Mouse (Mus musculus) small intestine, adult 2 months (tissue): Measurements from ENCODE around the gene Tyro3. TPM values are rescaled to one million over a fixed set of nuclear protein-coding genes. Genes with fewer than 3 reads are reported as not detected.

Source experiments
- H3K27ac ChIP-seq: fragments of 200-500 bp; 2 replicates; pipeline ENCODE4 v1.5.1; 2012; ENCODE audit warnings: low read depth, low read length, control low read depth, inconsistent platforms; ENCODE audit not compliant: insufficient read depth
- H3K27me3 ChIP-seq: fragments of 200-500 bp; 2 replicates; pipeline ENCODE4 v1.6.1; 2012; ENCODE audit warnings: mild to moderate bottlenecking, moderate library complexity, low read length, inconsistent platforms; ENCODE audit not compliant: control insufficient read depth, insufficient read depth
- H3K36me3 ChIP-seq: fragments of 200-500 bp; 2 replicates; pipeline ENCODE4 v1.6.1; 2012; ENCODE audit warnings: mild to moderate bottlenecking, low read length, control low read depth, inconsistent platforms; ENCODE audit not compliant: control insufficient read depth, insufficient read depth
- H3K4me1 ChIP-seq: fragments of 200-500 bp; 2 replicates; pipeline ENCODE4 v1.6.1; 2012; ENCODE audit warnings: low read length, inconsistent platforms, mixed read lengths; ENCODE audit not compliant: control insufficient read depth, insufficient read depth, insufficient read length
- H3K4me3 ChIP-seq: fragments of 200-500 bp; 2 replicates; pipeline ENCODE4 v1.5.1; 2012; ENCODE audit warnings: low read depth, mild to moderate bottlenecking, control low read depth, inconsistent platforms, low read length, moderate library complexity
- CTCF ChIP-seq: fragments of 200-500 bp; IDR thresholded peaks from 2 replicates; pipeline ENCODE4 v1.5.1; 2012; ENCODE audit warnings: low read depth, mild to moderate bottlenecking, control low read depth, inconsistent platforms, low read length, moderate library complexity, mixed read lengths; ENCODE audit not compliant: insufficient replicate concordance, insufficient read length; ENCODE audit errors: extremely low read depth
- POLR2A ChIP-seq: fragments of 200-500 bp; IDR thresholded peaks from 2 replicates; pipeline ENCODE4 v1.6.1; 2012; ENCODE audit warnings: low read depth, mild to moderate bottlenecking, control low read depth, inconsistent platforms, low read length, moderate library complexity
- WGBS: fragments of 180-500 bp; shearing (Covaris S2); methylation state at CpG from one replicate; pipeline ENCODE4 v1.1.7; 2018; 5-methylcytosine and 5-hydroxymethylcytosine counted together
- polyA plus RNA-seq: library from polyadenylated mRNA; depleted of rRNA; stranded (reverse); fragments of >200 nt; gene quantifications from 2 replicates; pipeline ENCODE4 v1.2.3, GENCODE M21; 2012

Tyro3 gene
- polyA plus RNA-seq, 1 experiment: 3.2 TPM

- WGBS: 95% methylated on average over 5 of the region's 5 CpGs
- Histone ChIP-seq H3K27ac (no peak overlapping the region), H3K36me3 (no peaks in the 10 kb centered on the region), H3K4me1 (no peaks in the 10 kb centered on the region), H3K27me3 (no peaks in the 10 kb centered on the region), H3K4me3 (no peak overlapping the region)
- TF ChIP-seq CTCF (no peak), POLR2A (no peak)
Observed at GRCm38 (mm10) chr2:119817047-119817446, 19.5 kb downstream of the Tyro3 start.

- TF ChIP-seq POLR2A: no peak
- no peak for TF ChIP-seq CTCF
- H3K27ac ChIP-seq: no peak overlapping the region
- no peaks in the 10 kb centered on the region for H3K4me1 ChIP-seq
- 35% methylated on average over 9 of the region's 9 CpGs for WGBS
- H3K4me3 ChIP-seq: no peak overlapping the region
- no peaks in the 10 kb centered on the region for H3K36me3 ChIP-seq
- no peaks in the 10 kb centered on the region for H3K27me3 ChIP-seq
Observed at GRCm38 (mm10) chr2:119818668-119819272, 21.2 kb downstream of the Tyro3 start.

GRCm38 (mm10) chr2:119821136-119821535, 23.6 kb downstream of the Tyro3 start:
- H3K36me3 ChIP-seq: no peaks in the 10 kb centered on the region
- 92% methylated on average over 9 of the region's 9 CpGs for WGBS
- no peaks in the 10 kb centered on the region for H3K4me1 ChIP-seq
- H3K27me3 ChIP-seq: no peaks in the 10 kb centered on the region
- H3K4me3 ChIP-seq: no peak overlapping the region
- no peak overlapping the region for H3K27ac ChIP-seq
- TF ChIP-seq CTCF (no peak), POLR2A (no peak)

- no peaks in the 10 kb centered on the region; the same call in 1 of the 2 replicates for H3K27me3 ChIP-seq
- TF ChIP-seq CTCF: no peak
- no peak for TF ChIP-seq POLR2A
- no peak overlapping the region for H3K27ac ChIP-seq
- 58% methylated on average over 2 of the region's 2 CpGs for whole genome bisulfite sequencing
- no peaks in the 10 kb centered on the region for H3K4me1 ChIP-seq
- H3K4me3 ChIP-seq: no peak overlapping the region
- no peaks in the 10 kb centered on the region for H3K36me3 ChIP-seq
Observed at GRCm38 (mm10) chr2:119830579-119830978, 33.0 kb downstream of the Tyro3 start.

- Histone ChIP-seq H3K4me1 (no peaks in the 10 kb centered on the region), H3K27me3 (no peaks in the 10 kb centered on the region; the same call in 1 of the 2 replicates), H3K36me3 (no peaks in the 10 kb centered on the region), H3K27ac (no peak overlapping the region), H3K4me3 (no peak overlapping the region)
- WGBS: 63% methylated on average over 4 of the region's 4 CpGs
- TF ChIP-seq CTCF (no peak), POLR2A (no peak)
Observed at GRCm38 (mm10) chr2:119834231-119834630, 36.7 kb downstream of the Tyro3 start.

GRCm38 (mm10) chr2:119837616-119838015, 40.1 kb downstream of the Tyro3 start:
- H3K4me3 ChIP-seq: no peak overlapping the region
- H3K27me3 ChIP-seq: no peaks in the 10 kb centered on the region; the same call in 1 of the 2 replicates
- TF ChIP-seq CTCF (no peak), POLR2A (no peak)
- no peak overlapping the region for H3K27ac ChIP-seq
- no peaks in the 10 kb centered on the region for H3K36me3 ChIP-seq
- no peaks in the 10 kb centered on the region for H3K4me1 ChIP-seq
- 89% methylated on average over 7 of the region's 7 CpGs for WGBS

GRCm38 (mm10) chr2:119838363-119839156, 41.0 kb downstream of the Tyro3 start:
- H3K4me1 ChIP-seq: no peaks in the 10 kb centered on the region
- TF ChIP-seq CTCF (no peak), POLR2A (no peak)
- WGBS: 75% methylated on average over 11 of the region's 11 CpGs
- H3K27me3 ChIP-seq: no peaks in the 10 kb centered on the region; the same call in 1 of the 2 replicates
- H3K27ac ChIP-seq: no peak overlapping the region
- H3K4me3 ChIP-seq: no peak overlapping the region
- H3K36me3 ChIP-seq: no peaks in the 10 kb centered on the region
